Mouse (Mus musculus) liver, embryonic 14.5 days (tissue): Measurements from ENCODE around the gene Gm38392.

Source experiments
- CTCF ChIP-seq: IDR thresholded peaks from 2 replicates; pipeline ENCODE4 v1.5.1; 2016; ENCODE audit warnings: antibody characterized with exemption, low read depth, control low read depth
- EP300 ChIP-seq: IDR thresholded peaks from 2 replicates; pipeline ENCODE4 v1.6.1; 2016; ENCODE audit warnings: antibody characterized with exemption, low read depth

DNA sequence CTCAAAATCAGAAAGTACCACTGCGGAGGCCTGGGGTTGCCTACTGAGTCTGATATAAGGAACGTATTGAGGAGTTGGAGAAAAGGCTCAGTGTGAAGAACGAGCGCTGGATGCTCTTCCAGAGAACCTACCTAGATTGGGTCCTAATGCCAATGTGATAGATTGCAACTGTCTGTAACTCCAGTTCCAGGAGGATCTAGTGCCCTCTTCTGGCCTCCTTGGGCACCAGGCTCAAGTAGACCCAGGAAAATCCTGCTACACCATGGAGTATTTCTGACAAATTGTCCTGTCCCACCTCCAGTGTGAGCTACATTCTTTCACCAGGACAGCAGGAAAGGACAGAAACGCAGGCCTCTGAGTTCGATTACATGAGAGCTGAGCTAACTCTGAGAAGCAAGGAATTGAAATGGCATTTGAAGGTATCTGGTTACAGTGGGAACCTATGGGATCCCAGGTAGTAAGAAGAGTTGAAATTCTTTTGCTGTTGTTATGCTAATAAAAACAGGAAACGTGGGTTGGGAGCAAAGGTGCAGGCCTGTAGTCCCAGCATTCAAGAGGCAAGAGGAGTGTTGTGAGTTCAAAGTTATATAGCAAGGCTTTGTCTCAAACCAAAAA, 10.4 kb downstream of the Gm38392 start:
- TF ChIP-seq CTCF (peak; percentile 58), EP300 (no peak)
